Mouse (Mus musculus) C2C12 (cell line): Measurements from ENCODE around the gene Serpinh1. TPM values are rescaled to one million over a fixed set of nuclear protein-coding genes. Genes with fewer than 3 reads are reported as not detected.
A peak's percentile ranks its signal among the peaks of the same experiment; 100 is the strongest.

Experiments
- H3K27me3 ChIP-seq: one replicate; pipeline ENCODE4 v1.6.1; 2011; ENCODE audit not compliant: control insufficient read depth, insufficient read depth, insufficient read length
- H3K36me3 ChIP-seq: one replicate; pipeline ENCODE4 v1.6.1; 2011; ENCODE audit not compliant: control insufficient read depth, insufficient read depth
- H3K4me3 ChIP-seq: one replicate; pipeline ENCODE4 v1.5.1; 2011; ENCODE audit warnings: mild to moderate bottlenecking, control low read depth; ENCODE audit not compliant: poor library complexity, insufficient read depth, severe bottlenecking
- H3K79me2 ChIP-seq: one replicate; pipeline ENCODE4 v1.6.1; 2011; ENCODE audit not compliant: control insufficient read depth, insufficient read depth
- H3K79me3 ChIP-seq: one replicate; pipeline ENCODE4 v1.6.1; 2011; ENCODE audit warnings: low read depth, control low read depth
- H3ac ChIP-seq: one replicate; pipeline ENCODE3; 2011; ENCODE audit warnings: low read depth; ENCODE audit not compliant: control insufficient read depth, insufficient read length
- CEBPB ChIP-seq: IDR thresholded peaks from one replicate; pipeline ENCODE4 v1.6.1; 2011; ENCODE audit warnings: low read depth, mild to moderate bottlenecking, control low read depth, moderate library complexity
- CTCF ChIP-seq: IDR thresholded peaks from one replicate; pipeline ENCODE4 v1.5.1; 2011; ENCODE audit not compliant: control insufficient read depth, insufficient read depth, insufficient read length
- FOSL1 ChIP-seq: IDR thresholded peaks from one replicate; pipeline ENCODE4 v1.8.0; 2011; ENCODE audit warnings: mild to moderate bottlenecking, low read length; ENCODE audit not compliant: poor library complexity, insufficient read depth, severe bottlenecking
- MAX ChIP-seq: IDR thresholded peaks from one replicate; pipeline ENCODE4 v1.6.1; 2011; ENCODE audit warnings: mild to moderate bottlenecking, control low read depth
- MYOD1 ChIP-seq: IDR thresholded peaks from one replicate; pipeline ENCODE4 v1.6.1; 2011; ENCODE audit warnings: low read depth; ENCODE audit not compliant: control insufficient read depth, insufficient read length
- MYOG ChIP-seq: IDR thresholded peaks from one replicate; pipeline ENCODE4 v1.6.1; 2011; ENCODE audit not compliant: control insufficient read depth, insufficient read length; ENCODE audit errors: extremely low read depth
- USF1 ChIP-seq: IDR thresholded peaks from one replicate; pipeline ENCODE4 v1.6.1; 2011; ENCODE audit warnings: low read depth, mild to moderate bottlenecking, control low read depth, moderate library complexity
- polyA plus RNA-seq: library from polyadenylated mRNA; unstranded; fragments of >200 nt; fragmentation: generic; extraction: Trizol; gene quantifications from one replicate; pipeline ENCODE4 v1.2.1, GENCODE M21; 2012; ENCODE audit warnings: missing spikeins

Gene Serpinh1
- polyA plus RNA-seq, 1 experiment: 1,202 TPM

GRCm38 (mm10) chr7:99306640-99307039, 46.4 kb downstream of the Serpinh1 start:
- H3K79me3 ChIP-seq: peaks cover 6% of the 10 kb centered on the region
- H3K79me2 ChIP-seq: no peaks in the 10 kb centered on the region
- no peaks in the 10 kb centered on the region for H3K27me3 ChIP-seq
- H3K4me3 ChIP-seq: no peak overlapping the region
- no peak overlapping the region for H3ac ChIP-seq
- H3K36me3 ChIP-seq: no peaks in the 10 kb centered on the region
- peak; percentile 65 for TF ChIP-seq MYOD1
- TF ChIP-seq CEBPB: no peak

GRCm38 (mm10) chr7:99305688-99306087, 47.4 kb downstream of the Serpinh1 start:
- H3K4me3 ChIP-seq: no peak overlapping the region
- no peaks in the 10 kb centered on the region for H3K36me3 ChIP-seq
- peaks cover 7% of the 10 kb centered on the region for H3K79me3 ChIP-seq
- no peaks in the 10 kb centered on the region for H3K27me3 ChIP-seq
- H3ac ChIP-seq: no peak overlapping the region
- no peak for TF ChIP-seq USF1
- TF ChIP-seq CEBPB: no peak
- no peak for TF ChIP-seq MAX
- TF ChIP-seq FOSL1: no peak
- TF ChIP-seq MYOD1: no peak
- TF ChIP-seq CTCF: no peak
- TF ChIP-seq MYOG: no peak
- H3K79me2 ChIP-seq: no peaks in the 10 kb centered on the region

- H3K36me3 ChIP-seq: no peaks in the 10 kb centered on the region
- no peaks in the 10 kb centered on the region for H3K79me2 ChIP-seq
- no peak overlapping the region for H3K4me3 ChIP-seq
- H3K79me3 ChIP-seq: peaks cover 8% of the 10 kb centered on the region
- H3ac ChIP-seq: no peak overlapping the region
- H3K27me3 ChIP-seq: no peaks in the 10 kb centered on the region
- TF ChIP-seq CTCF (no peak), FOSL1 (no peak), USF1 (peak; percentile 63), CEBPB (no peak), MYOD1 (peak; percentile 72), MYOG (no peak), MAX (peak; percentile 11)
Observed at GRCm38 (mm10) chr7:99304949-99305372, 48.1 kb downstream of the Serpinh1 start.

- no peaks in the 10 kb centered on the region for H3K79me2 ChIP-seq
- no peaks in the 10 kb centered on the region for H3K36me3 ChIP-seq
- no peaks in the 10 kb centered on the region for H3K27me3 ChIP-seq
- peaks cover 8% of the 10 kb centered on the region for H3K79me3 ChIP-seq
- no peak overlapping the region for H3K4me3 ChIP-seq
- no peak for TF ChIP-seq USF1
- no peak for TF ChIP-seq MYOG
- TF ChIP-seq MAX: no peak
- TF ChIP-seq CEBPB: no peak
- no peak for TF ChIP-seq MYOD1
- TF ChIP-seq CTCF: no peak
- TF ChIP-seq FOSL1: no peak
- no peak overlapping the region for H3ac ChIP-seq
Observed at GRCm38 (mm10) chr7:99304029-99304428, 49.0 kb downstream of the Serpinh1 start.

GRCm38 (mm10) chr7:99300650-99301175, 52.3 kb downstream of the Serpinh1 start:
- Histone ChIP-seq H3K79me3 (peaks cover 5% of the 10 kb centered on the region), H3K4me3 (no peak overlapping the region), H3K36me3 (no peaks in the 10 kb centered on the region), H3K27me3 (no peaks in the 10 kb centered on the region), H3K79me2 (no peaks in the 10 kb centered on the region), H3ac (no peak overlapping the region)
- TF ChIP-seq FOSL1 (no peak), MYOG (no peak)

Other genes with a start within 250 kb of the Serpinh1 start
- 9.0 TPM for gene Uvrag, start 212.1 kb downstream of the Serpinh1 start, polyA plus RNA-seq
- 3.0 TPM for gene Dgat2, start 170.5 kb downstream of the Serpinh1 start, polyA plus RNA-seq
- 0.77 TPM for gene Mogat2, start 114.6 kb downstream of the Serpinh1 start, polyA plus RNA-seq
- gene Map6, start 85.8 kb downstream of the Serpinh1 start, polyA plus RNA-seq: 39.2 TPM
- 3.6 TPM for gene Gdpd5, start 28.2 kb upstream of the Serpinh1 start, polyA plus RNA-seq
- not detected for gene Klhl35, start 112.8 kb upstream of the Serpinh1 start, polyA plus RNA-seq
- gene Rps3, start 130.5 kb upstream of the Serpinh1 start, polyA plus RNA-seq: 2,967 TPM
- 10.3 TPM for gene Arrb1, start 182.2 kb upstream of the Serpinh1 start, polyA plus RNA-seq